Mouse (Mus musculus): ENCODE results near the gene Ifit3b.

DNA sequence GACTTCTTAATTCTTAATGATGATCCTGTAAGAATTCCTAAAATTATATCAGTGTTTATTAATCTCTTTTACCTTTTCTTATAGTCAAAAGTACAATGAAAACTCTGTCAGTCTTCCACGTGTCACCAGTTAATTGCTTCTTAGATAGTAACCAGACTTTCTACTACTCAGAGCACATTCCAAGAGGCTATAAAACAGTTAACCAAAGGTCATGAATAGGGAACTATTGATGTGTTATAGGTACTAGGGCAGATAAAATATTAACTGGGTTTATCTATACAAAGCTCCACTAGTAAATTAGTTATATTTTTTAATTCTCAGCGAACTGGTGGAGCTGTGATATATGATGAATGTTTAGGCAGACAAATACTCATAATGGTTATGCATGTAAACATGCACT lies 19.7 kb downstream of the Ifit3b start:
- TF ChIP-seq CTCF (IDR thresholded peaks at IDR 0.05; ENCODE audit: borderline replicate concordance, extremely low read depth, insufficient read depth, insufficient read length) = no peak
- no peak for TF ChIP-seq POLR2A (IDR thresholded peaks at IDR 0.05; ENCODE audit: borderline replicate concordance, extremely low read depth, insufficient read depth, insufficient read length, poor library complexity, severe bottlenecking)

All from brain, embryonic 14.5 days (tissue).